Mouse (Mus musculus) kidney, adult 2 months (tissue): ENCODE results near the gene Exoc7.

ENCODE experiments used
- CTCF ChIP-seq: fragments of 200-500 bp; conservative IDR thresholded peaks from 2 replicates; pipeline ENCODE4 v1.5.1; 2011; ENCODE audit warnings: low read depth, mild to moderate bottlenecking, control low read depth, low read length, moderate library complexity, mixed read lengths; ENCODE audit not compliant: insufficient read depth, insufficient read length
- POLR2A ChIP-seq: fragments of 200-500 bp; IDR thresholded peaks from one replicate; pipeline ENCODE4 v1.6.1; 2011; ENCODE audit warnings: low read depth, low read length, control low read depth

DNA sequence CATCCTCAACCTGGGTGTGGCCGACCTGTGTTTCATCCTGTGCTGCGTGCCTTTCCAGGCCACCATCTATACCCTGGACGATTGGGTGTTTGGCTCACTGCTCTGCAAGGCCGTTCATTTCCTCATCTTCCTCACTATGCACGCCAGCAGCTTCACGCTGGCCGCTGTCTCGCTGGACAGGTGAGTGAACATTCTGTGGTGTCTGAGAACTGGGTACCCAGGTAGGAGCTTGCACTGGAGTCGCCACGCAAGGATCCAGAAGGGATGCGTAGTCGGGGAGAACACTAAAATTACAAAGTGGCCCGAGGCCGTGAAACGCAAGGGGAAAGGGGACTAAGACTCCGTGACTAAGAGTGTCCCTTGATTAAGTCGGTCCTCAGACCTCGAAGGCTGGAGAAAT, 25.4 kb downstream of the Exoc7 start:
- no peak for TF ChIP-seq CTCF
- TF ChIP-seq POLR2A: no peak
